Mouse (Mus musculus): ENCODE measurements around the gene Cisd3.

- TF ChIP-seq POLR2A (IDR thresholded peaks at IDR 0.05; ENCODE audit: low read depth, low read length) = no peak
- TF ChIP-seq CTCF (IDR thresholded peaks at IDR 0.05; ENCODE audit: borderline replicate concordance, insufficient read depth, low read length) = no peak
Observed at GRCm38 (mm10) chr11:97713896-97714295, 28.3 kb downstream of the Cisd3 start.
